Mouse (Mus musculus) kidney, postnatal 0 days (tissue): ENCODE measurements around the gene Ptpn13. TPM values are rescaled to one million over a fixed set of nuclear protein-coding genes. Genes with fewer than 3 reads are reported as not detected.
A peak's percentile ranks its signal among the peaks of the same experiment; 100 is the strongest.

Experiments
- ATAC-seq: fragments of 200-750 bp; cut with Nextera tagmentation; replicated peaks from 2 replicates; pipeline ENCODE4 v1.8.0; 2017; ENCODE audit warnings: low read depth, moderate number of reproducible peaks, moderate TSS enrichment, moderate library complexity; ENCODE audit not compliant: low FRiP score
- DNase-seq: peaks from one replicate; pipeline ENCODE4 v3.0.0-alpha.2; 2016; ENCODE audit warnings: low spot score
- H3K27ac ChIP-seq: fragments of 300-500 bp; sonication (generic); 2 replicates; pipeline ENCODE4 v1.5.1; 2014; ENCODE audit warnings: mild to moderate bottlenecking
- H3K27me3 ChIP-seq: fragments of 300-500 bp; sonication (generic); 2 replicates; pipeline ENCODE4 v1.6.1; 2014; ENCODE audit warnings: low read length, mixed read lengths; ENCODE audit not compliant: insufficient read depth
- H3K36me3 ChIP-seq: fragments of 300-500 bp; sonication (generic); 2 replicates; pipeline ENCODE4 v1.6.1; 2014; ENCODE audit warnings: low read length, mixed read lengths; ENCODE audit not compliant: insufficient read depth
- H3K4me1 ChIP-seq: fragments of 300-500 bp; sonication (generic); replicated peaks from 2 replicates; pipeline ENCODE4 v1.6.1; 2014; ENCODE audit warnings: antibody characterized with exemption, low read length, mixed read lengths; ENCODE audit not compliant: insufficient read depth
- H3K4me2 ChIP-seq: fragments of 300-500 bp; sonication (generic); 2 replicates; pipeline ENCODE4 v1.6.1; 2014; ENCODE audit warnings: mild to moderate bottlenecking, low read length, moderate library complexity, mixed read lengths
- H3K4me3 ChIP-seq: fragments of 300-500 bp; sonication (generic); replicated peaks from 2 replicates; pipeline ENCODE4 v1.5.1; 2014; ENCODE audit warnings: low read depth, low read length
- H3K9ac ChIP-seq: fragments of 300-500 bp; sonication (generic); 2 replicates; pipeline ENCODE4 v1.6.1; 2014; ENCODE audit warnings: low read depth, low read length
- H3K9me3 ChIP-seq: fragments of 300-500 bp; sonication (generic); replicated peaks from 2 replicates; pipeline ENCODE4 v1.6.1; 2016; ENCODE audit warnings: low read length, inconsistent platforms, mixed read lengths
- CTCF ChIP-seq: IDR thresholded peaks from 2 replicates; pipeline ENCODE4 v1.5.1; 2016; ENCODE audit warnings: antibody characterized with exemption, low read depth, mild to moderate bottlenecking, moderate library complexity
- WGBS: fragments of 180-500 bp; shearing (Covaris S2); extraction: QIAGEN DNeasy Blood & Tissue Kit; methylation state at CpG from one replicate; pipeline ENCODE4 v1.1.7; 2014; 5-methylcytosine and 5-hydroxymethylcytosine counted together
- polyA plus RNA-seq: library from polyadenylated mRNA; unstranded; fragments of >200 nt; fragmentation: Nextera tagmentation; extraction: Ambion mirVana; gene quantifications from 2 replicates; pipeline ENCODE4 v1.2.1, GENCODE M21; 2015

Ptpn13 gene
- polyA plus RNA-seq, 1 experiment from 2014 or later: 20.4 TPM

GRCm38 (mm10) chr5:103382951-103383350, 42.0 kb upstream of the Ptpn13 start:
- no peak overlapping the region for H3K4me3 ChIP-seq
- H3K27me3 ChIP-seq: no peaks in the 10 kb centered on the region
- no peak overlapping the region for H3K27ac ChIP-seq
- ATAC-seq (no peak), DNase-seq (no peak)
- H3K4me1 ChIP-seq: peaks cover 8% of the 10 kb centered on the region; the same call in 1 of the 2 replicates
- no peaks in the 10 kb centered on the region for H3K9me3 ChIP-seq
- H3K9ac ChIP-seq: no peak overlapping the region
- H3K4me2 ChIP-seq: no peak overlapping the region
- H3K36me3 ChIP-seq: no peaks in the 10 kb centered on the region
- TF ChIP-seq CTCF: no peak
- WGBS: 96% methylated on average over 4 of the region's 4 CpGs

- no peak overlapping the region for H3K4me3 ChIP-seq
- WGBS: 53% methylated on average over 7 of the region's 7 CpGs
- no peak overlapping the region for H3K4me2 ChIP-seq
- no peaks in the 10 kb centered on the region for H3K9me3 ChIP-seq
- peaks cover 8% of the 10 kb centered on the region; the same call in 1 of the 2 replicates for H3K4me1 ChIP-seq
- no peak for TF ChIP-seq CTCF
- no peak overlapping the region for H3K27ac ChIP-seq
- DNase-seq (no peak), ATAC-seq (no peak)
- no peaks in the 10 kb centered on the region for H3K36me3 ChIP-seq
- no peaks in the 10 kb centered on the region for H3K27me3 ChIP-seq
- no peak overlapping the region for H3K9ac ChIP-seq
Measured at GRCm38 (mm10) chr5:103384021-103384420, 41.0 kb upstream of the Ptpn13 start.

GRCm38 (mm10) chr5:103387540-103388026, 37.4 kb upstream of the Ptpn13 start:
- ATAC-seq (no peak), DNase-seq (peak; percentile 76)
- H3K9ac ChIP-seq: no peak overlapping the region
- H3K27me3 ChIP-seq: no peaks in the 10 kb centered on the region
- H3K4me2 ChIP-seq: no peak overlapping the region
- TF ChIP-seq CTCF: no peak
- no peaks in the 10 kb centered on the region for H3K36me3 ChIP-seq
- H3K4me1 ChIP-seq: peaks cover 8% of the 10 kb centered on the region; the same call in 1 of the 2 replicates
- peak overlapping the region; percentile 36; the same call in 1 of the 2 replicates for H3K27ac ChIP-seq
- H3K4me3 ChIP-seq: no peak overlapping the region
- no peaks in the 10 kb centered on the region for H3K9me3 ChIP-seq
- WGBS: 45% methylated on average over 8 of the region's 8 CpGs

- H3K4me1 ChIP-seq: peaks cover 8% of the 10 kb centered on the region; the same call in 1 of the 2 replicates
- DNase-seq: no peak
- H3K27me3 ChIP-seq: no peaks in the 10 kb centered on the region
- no peak overlapping the region for H3K27ac ChIP-seq
- H3K9me3 ChIP-seq: no peaks in the 10 kb centered on the region
- no peak for TF ChIP-seq CTCF
- no peak for ATAC-seq
- no peaks in the 10 kb centered on the region for H3K36me3 ChIP-seq
- H3K9ac ChIP-seq: no peak overlapping the region
- WGBS: 87% methylated on average over 5 of the region's 5 CpGs
- H3K4me2 ChIP-seq: no peak overlapping the region
- no peak overlapping the region for H3K4me3 ChIP-seq
Measured at GRCm38 (mm10) chr5:103389415-103389814, 35.6 kb upstream of the Ptpn13 start.

- DNase-seq: peak; percentile 42
- no peak; the same call in 1 of the 2 replicates for ATAC-seq
Measured at GRCm38 (mm10) chr5:103393220-103393619, 31.8 kb upstream of the Ptpn13 start.

GRCm38 (mm10) chr5:103393752-103394151, 31.2 kb upstream of the Ptpn13 start:
- TF ChIP-seq CTCF: no peak

More at GRCm38 (mm10) chr5:103393220-103393619, 31.8 kb upstream of the Ptpn13 start:
- no peak for TF ChIP-seq CTCF
- 8% methylated on average over 4 of the region's 4 CpGs for WGBS
- Histone ChIP-seq H3K9ac (no peak overlapping the region), H3K9me3 (no peaks in the 10 kb centered on the region), H3K4me1 (no peaks in the 10 kb centered on the region), H3K4me2 (peak overlapping the region; percentile 21), H3K27ac (no peak overlapping the region), H3K27me3 (no peaks in the 10 kb centered on the region), H3K4me3 (no peak overlapping the region), H3K36me3 (no peaks in the 10 kb centered on the region)

GRCm38 (mm10) chr5:103395683-103396082, 29.3 kb upstream of the Ptpn13 start:
- H3K4me3 ChIP-seq: no peak overlapping the region
- WGBS: 82% methylated on average over 5 of the region's 5 CpGs
- ATAC-seq (no peak), DNase-seq (no peak)
- H3K9ac ChIP-seq: no peak overlapping the region
- no peak overlapping the region for H3K4me2 ChIP-seq
- H3K27me3 ChIP-seq: no peaks in the 10 kb centered on the region
- H3K36me3 ChIP-seq: no peaks in the 10 kb centered on the region
- no peak for TF ChIP-seq CTCF
- H3K9me3 ChIP-seq: no peaks in the 10 kb centered on the region
- H3K4me1 ChIP-seq: no peaks in the 10 kb centered on the region
- H3K27ac ChIP-seq: no peak overlapping the region

More at GRCm38 (mm10) chr5:103393752-103394151, 31.2 kb upstream of the Ptpn13 start:
- ATAC-seq (no peak), DNase-seq (no peak)
- Histone ChIP-seq H3K4me2 (peak overlapping the region; percentile 21; the same call in 1 of the 2 replicates), H3K9ac (no peak overlapping the region), H3K4me1 (no peaks in the 10 kb centered on the region), H3K27ac (0 out of 2 replicates have a peak overlapping the region, but pooled peaks have one; percentile 31), H3K36me3 (no peaks in the 10 kb centered on the region), H3K27me3 (no peaks in the 10 kb centered on the region), H3K4me3 (no peak overlapping the region), H3K9me3 (no peaks in the 10 kb centered on the region)
- 46% methylated on average over 16 of the region's 16 CpGs for WGBS
